Mouse (Mus musculus): ENCODE data around the gene Zfp111. TPM values are rescaled to one million over a fixed set of nuclear protein-coding genes. Genes with fewer than 3 reads are reported as not detected.

The Zfp111 gene
- total and polyA plus RNA-seq, 2 experiments from 2014 or later, result 2.0 to 5.9 TPM

DNA sequence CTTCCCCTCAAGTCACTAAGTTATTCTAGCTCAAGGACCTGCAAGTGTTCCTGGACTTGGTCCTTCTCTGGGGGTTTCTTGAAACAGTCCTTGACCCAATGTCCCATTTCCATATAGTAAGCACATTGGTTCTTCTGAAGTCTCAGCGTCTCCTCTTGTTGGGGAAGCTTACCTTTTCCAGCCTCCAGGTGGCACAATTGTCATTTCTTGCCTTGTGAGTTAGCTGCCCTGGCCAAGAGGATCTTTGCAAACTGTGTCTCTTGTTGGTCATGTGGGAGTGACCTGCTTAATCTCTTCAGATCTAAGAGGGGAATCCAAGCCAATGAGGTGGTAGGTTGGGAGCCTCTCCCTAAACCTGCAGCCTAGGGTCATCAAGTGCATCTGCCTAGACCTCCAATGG is 58.0 kb downstream of the Zfp111 start:
- Histone ChIP-seq H3K4me2 (ENCODE audit: low read depth, low read length) (no peak overlapping the region), H3K36me3 (ENCODE audit: insufficient read depth, low read length) (no peaks in the 10 kb centered on the region), H3K27ac (no peak overlapping the region), H3K9ac (replicated peaks; ENCODE audit: low read length) (no peak overlapping the region), H3K9me3 (ENCODE audit: low read length) (peaks cover 7% of the 10 kb centered on the region), H3K27me3 (ENCODE audit: insufficient read depth, low read length) (no peaks in the 10 kb centered on the region), H3K4me1 (ENCODE audit: insufficient read depth, low read length) (no peaks in the 10 kb centered on the region), H3K4me3 (ENCODE audit: low read length) (no peak overlapping the region)
- peak; percentile 5 for DNase-seq (ENCODE audit: low spot score)
- peak; percentile 47 for TF ChIP-seq CTCF (IDR thresholded peaks at IDR 0.05; ENCODE audit: low read depth)
- ATAC-seq, result no peak
- 13% methylated on average over 1 of the region's 1 CpGs for WGBS

Other genes with a start within 250 kb of the Zfp111 start
- not detected in 2 replicates for gene Vmn1r181, start 236.8 kb downstream of the Zfp111 start, total RNA-seq (2014; rRNA removed)
- gene Vmn1r181, start 236.8 kb downstream of the Zfp111 start, polyA plus RNA-seq (2015; fragmentation: Nextera tagmentation; extraction: Ambion mirVana), result not detected in 2 replicates
- gene V1rd19, start 209.8 kb downstream of the Zfp111 start, total RNA-seq (2014; rRNA removed), result not detected in 2 replicates
- gene V1rd19, start 209.8 kb downstream of the Zfp111 start, polyA plus RNA-seq (2015; fragmentation: Nextera tagmentation; extraction: Ambion mirVana), result not detected in 2 replicates
- gene Vmn1r183, start 158.2 kb downstream of the Zfp111 start, total RNA-seq (2014; rRNA removed), result not detected in 2 replicates
- gene Vmn1r183, start 158.2 kb downstream of the Zfp111 start, polyA plus RNA-seq (2015; fragmentation: Nextera tagmentation; extraction: Ambion mirVana), result not detected in 2 replicates
- 23.7 and 29.1 TPM in 2 replicates for gene Zfp180, start 129.5 kb downstream of the Zfp111 start, total RNA-seq (2014; rRNA removed)
- gene Zfp180, start 129.5 kb downstream of the Zfp111 start, polyA plus RNA-seq (2015; fragmentation: Nextera tagmentation; extraction: Ambion mirVana), result 18.6 and 19.5 TPM in 2 replicates
- gene Zfp112, start 99.1 kb downstream of the Zfp111 start, total RNA-seq (2014; rRNA removed), result 5.0 and 7.3 TPM in 2 replicates
- gene Zfp112, start 99.1 kb downstream of the Zfp111 start, polyA plus RNA-seq (2015; fragmentation: Nextera tagmentation; extraction: Ambion mirVana), result 4.1 and 4.5 TPM in 2 replicates
- gene Zfp235, start 77.3 kb downstream of the Zfp111 start, total RNA-seq (2014; rRNA removed), result 17.0 and 19.6 TPM in 2 replicates
- 20.0 and 20.4 TPM in 2 replicates for gene Zfp235, start 77.3 kb downstream of the Zfp111 start, polyA plus RNA-seq (2015; fragmentation: Nextera tagmentation; extraction: Ambion mirVana)
- gene Zfp114, start 36.4 kb downstream of the Zfp111 start, total RNA-seq (2014; rRNA removed), result 5.4 and 5.5 TPM in 2 replicates
- gene Zfp114, start 36.4 kb downstream of the Zfp111 start, polyA plus RNA-seq (2015; fragmentation: Nextera tagmentation; extraction: Ambion mirVana), result 2.5 and 3.0 TPM in 2 replicates
- 4.4 and 8.5 TPM in 2 replicates for gene Zfp109, start 26.1 kb upstream of the Zfp111 start, total RNA-seq (2014; rRNA removed)
- 2.0 and 2.1 TPM in 2 replicates for gene Zfp109, start 26.1 kb upstream of the Zfp111 start, polyA plus RNA-seq (2015; fragmentation: Nextera tagmentation; extraction: Ambion mirVana)
- 7.5 and 9.1 TPM in 2 replicates for gene Zfp108, start 43.4 kb upstream of the Zfp111 start, total RNA-seq (2014; rRNA removed)
- 3.0 and 3.7 TPM in 2 replicates for gene Zfp108, start 43.4 kb upstream of the Zfp111 start, polyA plus RNA-seq (2015; fragmentation: Nextera tagmentation; extraction: Ambion mirVana)
- 5.4 and 6.9 TPM in 2 replicates for gene Zfp93, start 59.0 kb upstream of the Zfp111 start, total RNA-seq (2014; rRNA removed)
- 2.2 and 3.1 TPM in 2 replicates for gene Zfp93, start 59.0 kb upstream of the Zfp111 start, polyA plus RNA-seq (2015; fragmentation: Nextera tagmentation; extraction: Ambion mirVana)
- gene Zfp61, start 89.8 kb upstream of the Zfp111 start, total RNA-seq (2014; rRNA removed), result 20.1 and 23.5 TPM in 2 replicates
- 26.1 and 31.6 TPM in 2 replicates for gene Zfp61, start 89.8 kb upstream of the Zfp111 start, polyA plus RNA-seq (2015; fragmentation: Nextera tagmentation; extraction: Ambion mirVana)
- gene Zfp94, start 105.2 kb upstream of the Zfp111 start, total RNA-seq (2014; rRNA removed), result 9.6 and 12.0 TPM in 2 replicates
- gene Zfp94, start 105.2 kb upstream of the Zfp111 start, polyA plus RNA-seq (2015; fragmentation: Nextera tagmentation; extraction: Ambion mirVana), result 17.3 and 21.6 TPM in 2 replicates
- gene Tescl, start 122.5 kb upstream of the Zfp111 start, total RNA-seq (2014; rRNA removed), result not detected in 2 replicates
- gene Tescl, start 122.5 kb upstream of the Zfp111 start, polyA plus RNA-seq (2015; fragmentation: Nextera tagmentation; extraction: Ambion mirVana), result 0.46 TPM in 1 of 2 replicates, not detected in the other
- gene Lypd5, start 137.8 kb upstream of the Zfp111 start, total RNA-seq (2014; rRNA removed), result not detected in 2 replicates
- 0.13 TPM in 1 of 2 replicates, not detected in the other for gene Lypd5, start 137.8 kb upstream of the Zfp111 start, polyA plus RNA-seq (2015; fragmentation: Nextera tagmentation; extraction: Ambion mirVana)
- 1.1 and 3.9 TPM in 2 replicates for gene Kcnn4, start 158.8 kb upstream of the Zfp111 start, total RNA-seq (2014; rRNA removed)
- 1.2 and 1.9 TPM in 2 replicates for gene Kcnn4, start 158.8 kb upstream of the Zfp111 start, polyA plus RNA-seq (2015; fragmentation: Nextera tagmentation; extraction: Ambion mirVana)
- 34.5 and 52.3 TPM in 2 replicates for gene Smg9, start 188.2 kb upstream of the Zfp111 start, total RNA-seq (2014; rRNA removed)
- 27.4 and 29.7 TPM in 2 replicates for gene Smg9, start 188.2 kb upstream of the Zfp111 start, polyA plus RNA-seq (2015; fragmentation: Nextera tagmentation; extraction: Ambion mirVana)
- gene Irgc1, start 240.9 kb upstream of the Zfp111 start, total RNA-seq (2014; rRNA removed), result not detected in 2 replicates
- gene Irgc1, start 240.9 kb upstream of the Zfp111 start, polyA plus RNA-seq (2015; fragmentation: Nextera tagmentation; extraction: Ambion mirVana), result not detected in 2 replicates